Mouse (Mus musculus): Measurements from ENCODE around the gene Ipo9.

Ipo9 gene

GRCm38 (mm10) chr1:135368245-135368644 lies 62.1 kb downstream of the Ipo9 start:
- DNase-seq (ENCODE audit: low spot score in 2 of 2) = peak; percentile 7 to 44

- DNase-seq (ENCODE audit: low spot score in 2 of 2) = no peak
Measured at GRCm38 (mm10) chr1:135367595-135367994, 62.7 kb downstream of the Ipo9 start.

- no peak for DNase-seq (ENCODE audit: low spot score in 2 of 2)
Measured at GRCm38 (mm10) chr1:135367005-135367404, 63.3 kb downstream of the Ipo9 start.

- DNase-seq (ENCODE audit: low spot score in 2 of 2) = no peak
Measured at GRCm38 (mm10) chr1:135366380-135366779, 63.9 kb downstream of the Ipo9 start.

- DNase-seq (ENCODE audit: low spot score in 2 of 2) = no peak
Measured at GRCm38 (mm10) chr1:135363446-135363845, 66.9 kb downstream of the Ipo9 start.

GRCm38 (mm10) chr1:135362115-135362514 lies 68.2 kb downstream of the Ipo9 start:
- DNase-seq (ENCODE audit: low spot score in 2 of 2) = no peak

- DNase-seq (ENCODE audit: low spot score in 2 of 2) = no peak
Measured at GRCm38 (mm10) chr1:135361491-135361890, 68.8 kb downstream of the Ipo9 start.

GRCm38 (mm10) chr1:135359071-135359470 lies 71.2 kb downstream of the Ipo9 start:
- DNase-seq (ENCODE audit: low spot score in 2 of 2) = no peak

- DNase-seq (ENCODE audit: low spot score in 2 of 2) = no peak
Measured at GRCm38 (mm10) chr1:135351953-135352352, 78.3 kb downstream of the Ipo9 start.

- DNase-seq (ENCODE audit: low spot score in 2 of 2) = no peak
Measured at GRCm38 (mm10) chr1:135347498-135348169, 82.7 kb downstream of the Ipo9 start.

GRCm38 (mm10) chr1:135346891-135347290 lies 83.4 kb downstream of the Ipo9 start:
- DNase-seq (ENCODE audit: low spot score in 2 of 2) = no peak

- DNase-seq (ENCODE audit: low spot score in 2 of 2) = no peak
Measured at GRCm38 (mm10) chr1:135344026-135344425, 86.3 kb downstream of the Ipo9 start.

- no peak for DNase-seq (ENCODE audit: low spot score in 2 of 2)
Measured at GRCm38 (mm10) chr1:135341947-135342346, 88.4 kb downstream of the Ipo9 start.

All from thymus, postnatal 10 days (tissue).